Mouse (Mus musculus): Measurements from ENCODE around the gene Klhl9. TPM values are rescaled to one million over a fixed set of nuclear protein-coding genes. Genes with fewer than 3 reads are reported as not detected.

Gene Klhl9
- polyA plus RNA-seq, 1 experiment = 37.8 TPM

- no peaks in the 10 kb centered on the region for H3K4me1 ChIP-seq (ENCODE audit: control insufficient read depth, insufficient read depth, insufficient read length, low read length)
- no peak overlapping the region for H3K4me3 ChIP-seq (ENCODE audit: insufficient read depth, low read depth, low read length)
- no peak overlapping the region for H3K27ac ChIP-seq (replicated peaks; ENCODE audit: low read depth, low read length)
These were observed 29.7 kb downstream of the Klhl9 start for GRCm38 (mm10) chr4:88692537-88692936.

- Histone ChIP-seq H3K4me1 (ENCODE audit: control insufficient read depth, insufficient read depth, insufficient read length, low read length) (no peaks in the 10 kb centered on the region), H3K4me3 (ENCODE audit: insufficient read depth, low read depth, low read length) (no peak within 1 kb of the TSS), H3K27ac (replicated peaks; ENCODE audit: low read depth, low read length) (no peak within 1 kb of the TSS)
These were observed 31.0 kb downstream of the Klhl9 start, which contains the start of gene Ifnab for GRCm38 (mm10) chr4:88691259-88691658. Gene Ifnab (minus strand): TSS chr4:88691359.

- no peak within 1 kb of the TSS for H3K27ac ChIP-seq (replicated peaks; ENCODE audit: low read depth, low read length)
- H3K4me3 ChIP-seq (ENCODE audit: insufficient read depth, low read depth, low read length) = no peak within 1 kb of the TSS
- no peaks in the 10 kb centered on the region for H3K4me1 ChIP-seq (ENCODE audit: control insufficient read depth, insufficient read depth, insufficient read length, low read length)
These were observed 38.5 kb downstream of the Klhl9 start, which contains the start of gene Ifna2 for GRCm38 (mm10) chr4:88683812-88684211. Gene Ifna2 (minus strand): TSS chr4:88683912.

GRCm38 (mm10) chr4:88681353-88681752, 40.9 kb downstream of the Klhl9 start:
- H3K27ac ChIP-seq (replicated peaks; ENCODE audit: low read depth, low read length) = no peak overlapping the region
- no peak overlapping the region for H3K4me3 ChIP-seq (ENCODE audit: insufficient read depth, low read depth, low read length)
- H3K4me1 ChIP-seq (ENCODE audit: control insufficient read depth, insufficient read depth, insufficient read length, low read length) = no peaks in the 10 kb centered on the region

GRCm38 (mm10) chr4:88680362-88680761, 41.9 kb downstream of the Klhl9 start:
- Histone ChIP-seq H3K4me3 (ENCODE audit: insufficient read depth, low read depth, low read length) (no peak overlapping the region), H3K27ac (replicated peaks; ENCODE audit: low read depth, low read length) (no peak overlapping the region), H3K4me1 (ENCODE audit: control insufficient read depth, insufficient read depth, insufficient read length, low read length) (no peaks in the 10 kb centered on the region)

- H3K4me1 ChIP-seq (ENCODE audit: control insufficient read depth, insufficient read depth, insufficient read length, low read length) = no peaks in the 10 kb centered on the region
- no peak within 1 kb of the TSS for H3K4me3 ChIP-seq (ENCODE audit: insufficient read depth, low read depth, low read length)
- H3K27ac ChIP-seq (replicated peaks; ENCODE audit: low read depth, low read length) = no peak within 1 kb of the TSS
These were observed 45.4 kb downstream of the Klhl9 start, which contains the start of gene Ifna16 for GRCm38 (mm10) chr4:88676824-88677223. Gene Ifna16 (minus strand): TSS chr4:88676924.

Other genes with a start within 250 kb of the Klhl9 start
- gene Ifnb1, start 199.7 kb downstream of the Klhl9 start, polyA plus RNA-seq (2012; ENCODE audit: insufficient read depth, insufficient read length, missing spikeins) = not detected in 2 replicates
- gene Ifna15, start 164.2 kb downstream of the Klhl9 start, polyA plus RNA-seq (2012; ENCODE audit: insufficient read depth, insufficient read length, missing spikeins) = not detected in 2 replicates
- gene Ifna14, start 150.7 kb downstream of the Klhl9 start, polyA plus RNA-seq (2012; ENCODE audit: insufficient read depth, insufficient read length, missing spikeins) = not detected in 2 replicates
- not detected in 2 replicates for gene Ifna9, start 130.1 kb downstream of the Klhl9 start, polyA plus RNA-seq (2012; ENCODE audit: insufficient read depth, insufficient read length, missing spikeins)
- gene Ifna12, start 119.1 kb downstream of the Klhl9 start, polyA plus RNA-seq (2012; ENCODE audit: insufficient read depth, insufficient read length, missing spikeins) = not detected in 2 replicates
- not detected in 2 replicates for gene C87499, start 88.1 kb downstream of the Klhl9 start, polyA plus RNA-seq (2012; ENCODE audit: insufficient read depth, insufficient read length, missing spikeins)
- gene Ifna13, start 78.0 kb downstream of the Klhl9 start, polyA plus RNA-seq (2012; ENCODE audit: insufficient read depth, insufficient read length, missing spikeins) = not detected in 2 replicates
- gene Ifna16, start 45.5 kb downstream of the Klhl9 start, polyA plus RNA-seq (2012; ENCODE audit: insufficient read depth, insufficient read length, missing spikeins) = not detected in 2 replicates
- gene Ifna2, start 38.6 kb downstream of the Klhl9 start, polyA plus RNA-seq (2012; ENCODE audit: insufficient read depth, insufficient read length, missing spikeins) = not detected in 2 replicates
- gene Ifnab, start 31.1 kb downstream of the Klhl9 start, polyA plus RNA-seq (2012; ENCODE audit: insufficient read depth, insufficient read length, missing spikeins) = not detected in 2 replicates
- not detected in 2 replicates for gene Gm26566, start 660 bp downstream of the Klhl9 start, polyA plus RNA-seq (2012; ENCODE audit: insufficient read depth, insufficient read length, missing spikeins)
- not detected in 2 replicates for gene Gm13271, start 32.4 kb upstream of the Klhl9 start, polyA plus RNA-seq (2012; ENCODE audit: insufficient read depth, insufficient read length, missing spikeins)
- gene Gm13283, start 37.7 kb upstream of the Klhl9 start, polyA plus RNA-seq (2012; ENCODE audit: insufficient read depth, insufficient read length, missing spikeins) = not detected in 2 replicates
- not detected in 2 replicates for gene Gm13290, start 51.4 kb upstream of the Klhl9 start, polyA plus RNA-seq (2012; ENCODE audit: insufficient read depth, insufficient read length, missing spikeins)
- not detected in 2 replicates for gene Gm13289, start 54.5 kb upstream of the Klhl9 start, polyA plus RNA-seq (2012; ENCODE audit: insufficient read depth, insufficient read length, missing spikeins)
- gene Gm13272, start 57.4 kb upstream of the Klhl9 start, polyA plus RNA-seq (2012; ENCODE audit: insufficient read depth, insufficient read length, missing spikeins) = not detected in 2 replicates
- gene Ifnz, start 59.7 kb upstream of the Klhl9 start, polyA plus RNA-seq (2012; ENCODE audit: insufficient read depth, insufficient read length, missing spikeins) = not detected in 2 replicates
- not detected in 2 replicates for gene Gm13276, start 63.2 kb upstream of the Klhl9 start, polyA plus RNA-seq (2012; ENCODE audit: insufficient read depth, insufficient read length, missing spikeins)
- not detected in 2 replicates for gene Gm13277, start 66.2 kb upstream of the Klhl9 start, polyA plus RNA-seq (2012; ENCODE audit: insufficient read depth, insufficient read length, missing spikeins)
- not detected in 2 replicates for gene Gm13278, start 69.1 kb upstream of the Klhl9 start, polyA plus RNA-seq (2012; ENCODE audit: insufficient read depth, insufficient read length, missing spikeins)
- gene Gm13275, start 72.0 kb upstream of the Klhl9 start, polyA plus RNA-seq (2012; ENCODE audit: insufficient read depth, insufficient read length, missing spikeins) = not detected in 2 replicates
- gene Gm13279, start 74.9 kb upstream of the Klhl9 start, polyA plus RNA-seq (2012; ENCODE audit: insufficient read depth, insufficient read length, missing spikeins) = not detected in 2 replicates
- not detected in 2 replicates for gene Gm13285, start 77.2 kb upstream of the Klhl9 start, polyA plus RNA-seq (2012; ENCODE audit: insufficient read depth, insufficient read length, missing spikeins)
- gene Gm13287, start 80.8 kb upstream of the Klhl9 start, polyA plus RNA-seq (2012; ENCODE audit: insufficient read depth, insufficient read length, missing spikeins) = not detected in 2 replicates
- not detected in 2 replicates for gene Gm13288, start 83.1 kb upstream of the Klhl9 start, polyA plus RNA-seq (2012; ENCODE audit: insufficient read depth, insufficient read length, missing spikeins)
- gene Ifna7, start 93.8 kb upstream of the Klhl9 start, polyA plus RNA-seq (2012; ENCODE audit: insufficient read depth, insufficient read length, missing spikeins) = not detected in 2 replicates
- gene Ifna11, start 97.5 kb upstream of the Klhl9 start, polyA plus RNA-seq (2012; ENCODE audit: insufficient read depth, insufficient read length, missing spikeins) = not detected in 2 replicates
- not detected in 2 replicates for gene Ifna6, start 105.0 kb upstream of the Klhl9 start, polyA plus RNA-seq (2012; ENCODE audit: insufficient read depth, insufficient read length, missing spikeins)
- not detected in 2 replicates for gene Ifna5, start 113.1 kb upstream of the Klhl9 start, polyA plus RNA-seq (2012; ENCODE audit: insufficient read depth, insufficient read length, missing spikeins)
- not detected in 2 replicates for gene Ifna4, start 119.4 kb upstream of the Klhl9 start, polyA plus RNA-seq (2012; ENCODE audit: insufficient read depth, insufficient read length, missing spikeins)
- gene Ifna1, start 127.6 kb upstream of the Klhl9 start, polyA plus RNA-seq (2012; ENCODE audit: insufficient read depth, insufficient read length, missing spikeins) = not detected in 2 replicates
- not detected in 2 replicates for gene Ifne, start 157.7 kb upstream of the Klhl9 start, polyA plus RNA-seq (2012; ENCODE audit: insufficient read depth, insufficient read length, missing spikeins)

Data from brown adipose tissue, adult 24 weeks (tissue).